In the genomic region with DNA sequence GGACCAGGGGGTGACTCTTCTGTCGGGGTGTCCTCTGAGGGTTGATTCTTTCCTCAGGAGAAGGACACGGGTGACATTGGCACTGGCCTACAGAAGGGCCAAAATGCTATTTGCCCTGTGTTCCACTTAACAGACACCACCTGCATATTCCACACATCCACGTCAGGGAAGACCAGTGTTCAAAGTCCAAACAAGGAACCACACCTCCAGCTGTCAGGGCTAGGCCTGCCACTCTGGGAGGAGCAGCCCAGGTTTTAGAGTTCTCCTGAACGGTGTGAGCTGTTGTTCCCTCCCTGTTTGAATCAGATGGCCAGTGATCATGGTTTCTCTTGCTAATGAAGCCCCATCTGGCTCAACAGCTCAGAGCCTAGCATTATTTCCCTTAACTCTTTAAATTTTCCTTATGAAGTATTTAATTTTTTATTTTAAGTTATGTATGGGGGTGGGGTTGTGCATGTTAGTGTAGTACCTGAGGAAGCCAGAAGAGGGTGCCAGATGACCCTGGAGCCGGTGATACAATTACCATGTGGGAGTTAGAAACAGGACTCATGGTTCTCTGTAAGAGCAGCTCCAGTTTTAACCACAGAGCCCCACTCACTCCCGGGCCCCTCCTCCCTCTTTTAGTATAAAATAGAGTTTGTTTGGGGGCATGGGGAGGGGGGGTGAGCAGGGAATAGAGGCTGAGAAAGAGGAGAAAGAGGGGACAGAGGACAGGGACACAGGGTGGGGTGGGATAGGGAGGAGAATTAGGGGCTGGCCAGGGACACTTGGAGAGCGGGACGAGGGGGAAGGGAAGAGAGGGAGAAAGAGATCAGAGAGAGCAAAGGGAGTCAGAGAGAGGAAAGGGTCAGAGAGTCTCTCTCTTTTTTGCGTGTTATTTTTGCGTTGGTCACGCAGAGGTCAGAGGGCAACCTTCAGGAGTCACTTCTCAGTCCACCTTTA, we compare ENCODE assay signal across 8 mouse cellular contexts.
DNase-seq lines count a peak whose midpoint lies in the region; ATAC-seq and TF ChIP-seq lines count a peak whose summit lies in the region.

No protein-coding gene starts in this region.

- H3K9ac ChIP-seq in kidney, embryonic 15.5 days: no peak overlapping the region

- no peak overlapping the region for H3K27ac ChIP-seq in cerebellum, adult 2 months (ENCODE audit: insufficient read depth, low read length)
- H3K27ac ChIP-seq in kidney, embryonic 15.5 days: no peak overlapping the region

- H3K27me3 ChIP-seq in cerebellum, adult 2 months (ENCODE audit: control insufficient read depth, insufficient read depth, low read length): no peaks in the 10 kb centered on the region
- H3K27me3 ChIP-seq in kidney, embryonic 15.5 days: peaks cover 18% of the 10 kb centered on the region

- H3K36me3 ChIP-seq in kidney, embryonic 15.5 days: no peaks in the 10 kb centered on the region

- WGBS in cerebellum, adult 2 months: 77% methylated on average over 11 of the region's 11 CpGs
- WGBS in kidney, embryonic 15.5 days: 55% methylated on average over 11 of the region's 11 CpGs

- peak; percentile 57; the same call in 1 of the 2 replicates for ATAC-seq in frontal cortex, adult (ENCODE audit: low TSS enrichment)
- 0 out of 2 replicates have a peak, but pooled peaks have one; percentile 60 for ATAC-seq in kidney, embryonic 15.5 days (replicated peaks; ENCODE audit: low FRiP score)

- TF ChIP-seq POLR2A in cerebellum, adult 2 months (IDR thresholded peaks at IDR 0.05; ENCODE audit: borderline replicate concordance, insufficient read depth, low read length): no peak

- DNase-seq in layer of hippocampus, adult 11-12 months (ENCODE audit: low spot score): peak; percentile 60
- no peak for DNase-seq in layer of hippocampus, adult 9-11 months
- DNase-seq in ES-CJ7 (ENCODE audit: low read depth, low spot score): peak; percentile 73
- peak; percentile 31 to 50 for DNase-seq in cerebellum, adult 2 months
- DNase-seq in lung, postnatal 25 days (ENCODE audit: low spot score): peak; percentile 52
- DNase-seq in thymus, postnatal 10 days (ENCODE audit: low spot score in 2 of 2): peak; percentile 24 to 71

- H3K4me3 ChIP-seq in cerebellum, adult 2 months (replicated peaks; ENCODE audit: insufficient read depth, low read depth, low read length): no peak overlapping the region
- H3K4me3 ChIP-seq in kidney, embryonic 15.5 days (replicated peaks): no peak overlapping the region

- no peak overlapping the region for H3K4me2 ChIP-seq in kidney, embryonic 15.5 days

- H3K9me3 ChIP-seq in kidney, embryonic 15.5 days (replicated peaks): no peaks in the 10 kb centered on the region

- peak; percentile 68; the same call in 1 of the 2 replicates for TF ChIP-seq CTCF in cerebellum, adult 2 months (IDR thresholded peaks at IDR 0.05; ENCODE audit: borderline replicate concordance, insufficient read depth, low read depth, low read length)

- no peaks in the 10 kb centered on the region for H3K4me1 ChIP-seq in cerebellum, adult 2 months (ENCODE audit: control insufficient read depth, insufficient read depth, low read length)
- H3K4me1 ChIP-seq in kidney, embryonic 15.5 days: peaks cover 5% of the 10 kb centered on the region; the same call in 1 of the 2 replicates
